Mouse (Mus musculus) lung, embryonic 14.5 days (tissue): Measurements from ENCODE around the gene Gm7168. TPM values are rescaled to one million over a fixed set of nuclear protein-coding genes. Genes with fewer than 3 reads are reported as not detected.
"Not testable (repeated sequence)": the region's sequence is repeated elsewhere in the genome, so short reads cannot be mapped to it uniquely, and the experiment has no call there.

ENCODE experiments used
- ATAC-seq: fragments of 200-750 bp; cut with Nextera tagmentation; 2 replicates; pipeline ENCODE4 v1.8.0; 2017; ENCODE audit warnings: mild to moderate bottlenecking, moderate TSS enrichment, moderate library complexity; ENCODE audit not compliant: insufficient read depth
- DNase-seq: peaks from one replicate; pipeline ENCODE4 v3.0.0-alpha.2; 2015
- H3K27ac ChIP-seq: fragments of 300-500 bp; sonication (generic); 2 replicates; pipeline ENCODE4 v1.5.1; 2014; ENCODE audit warnings: low read depth, mild to moderate bottlenecking, moderate library complexity
- H3K27me3 ChIP-seq: fragments of 300-500 bp; sonication (generic); 2 replicates; pipeline ENCODE4 v1.6.1; 2014; ENCODE audit warnings: low read length, control low read depth; ENCODE audit not compliant: insufficient read depth
- H3K36me3 ChIP-seq: fragments of 300-500 bp; sonication (generic); 2 replicates; pipeline ENCODE4 v1.6.1; 2014; ENCODE audit warnings: control low read depth; ENCODE audit not compliant: insufficient read depth
- H3K4me1 ChIP-seq: fragments of 300-500 bp; sonication (generic); 2 replicates; pipeline ENCODE4 v1.6.1; 2014; ENCODE audit warnings: antibody characterized with exemption, control low read depth; ENCODE audit not compliant: insufficient read depth
- H3K4me2 ChIP-seq: fragments of 300-500 bp; sonication (generic); 2 replicates; pipeline ENCODE4 v1.6.1; 2014; ENCODE audit warnings: mild to moderate bottlenecking
- H3K4me3 ChIP-seq: fragments of 300-500 bp; sonication (generic); 2 replicates; pipeline ENCODE4 v1.5.1; 2014; ENCODE audit warnings: low read depth, low read length
- H3K9ac ChIP-seq: fragments of 300-500 bp; sonication (generic); 2 replicates; pipeline ENCODE4 v1.6.1; 2014
- H3K9me3 ChIP-seq: fragments of 300-500 bp; sonication (generic); 2 replicates; pipeline ENCODE4 v1.6.1; 2016; ENCODE audit warnings: low read depth, low read length, control low read depth
- CTCF ChIP-seq: IDR thresholded peaks from 2 replicates; pipeline ENCODE4 v1.5.1; 2016; ENCODE audit warnings: antibody characterized with exemption, low read depth
- WGBS: fragments of 180-500 bp; shearing (Covaris S2); extraction: QIAGEN DNeasy Blood & Tissue Kit; methylation state at CpG from one replicate; pipeline ENCODE4 v1.1.7; 2014; 5-methylcytosine and 5-hydroxymethylcytosine counted together
- polyA plus RNA-seq: library from polyadenylated mRNA; unstranded; fragments of >200 nt; fragmentation: Nextera tagmentation; extraction: Ambion mirVana; gene quantifications from 2 replicates; pipeline ENCODE4 v1.2.1, GENCODE M21; 2014

Gm7168 gene
- polyA plus RNA-seq, 1 experiment from 2014 or later, result not detected

GRCm38 (mm10) chr17:13993425-13993824 lies 45.3 kb downstream of the Gm7168 start:
- peak; percentile 32; the same call in 1 of the 2 replicates for TF ChIP-seq CTCF
- not testable (repeated sequence) for H3K27me3 ChIP-seq, H3K27ac ChIP-seq, H3K36me3 ChIP-seq, H3K4me2 ChIP-seq, H3K4me1 ChIP-seq, H3K9me3 ChIP-seq, H3K4me3 ChIP-seq, ATAC-seq, H3K9ac ChIP-seq
- 42% methylated on average over 2 of the region's 2 CpGs for WGBS
- DNase-seq, result peak; percentile 16

Other genes with a start within 250 kb of the Gm7168 start
- gene Afdn, start 187.8 kb upstream of the Gm7168 start, polyA plus RNA-seq, result 138 TPM in 2 replicates
- gene Tcte2, start 186.5 kb upstream of the Gm7168 start, polyA plus RNA-seq, result 5.1 and 5.8 TPM in 2 replicates
- not detected in 2 replicates for gene Gm7356, start 55.3 kb downstream of the Gm7168 start, polyA plus RNA-seq
- gene Gm7358, start 111.2 kb downstream of the Gm7168 start, polyA plus RNA-seq, result not detected in 2 replicates